Mouse (Mus musculus): ENCODE data around the gene Alkbh2.

DNA sequence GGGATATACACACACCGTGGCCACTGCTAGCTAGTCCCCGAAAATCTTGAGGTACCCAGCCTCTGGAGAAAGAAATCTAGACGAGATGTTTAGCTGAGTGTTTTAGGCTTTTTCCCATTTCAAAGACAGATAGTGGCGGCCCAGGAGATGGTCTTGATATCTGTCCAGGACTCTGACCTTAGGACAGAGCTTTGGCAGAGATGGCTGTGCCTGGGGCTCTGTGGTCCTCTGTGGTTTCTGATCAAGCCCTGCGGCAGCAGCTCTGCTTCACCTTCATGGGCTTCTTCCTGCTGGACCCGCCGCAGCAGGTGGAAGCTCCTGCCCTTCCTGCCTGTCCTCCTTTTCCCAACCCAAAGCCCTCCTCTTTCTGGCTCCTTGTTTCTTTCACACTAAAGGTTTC, 42.3 kb upstream of the Alkbh2 start:
- TF ChIP-seq CTCF (IDR thresholded peaks at IDR 0.05; ENCODE audit: low read depth, low read length) (no peak), POLR2A (IDR thresholded peaks at IDR 0.05; ENCODE audit: extremely low read depth, insufficient read depth, low read length) (no peak)

Measured in liver, adult 2 months (tissue).